Mouse (Mus musculus) heart, adult 18-20 months (tissue): ENCODE measurements around the gene Them7. TPM values are rescaled to one million over a fixed set of nuclear protein-coding genes. Genes with fewer than 3 reads are reported as not detected.

Experiments used
- DNase-seq, 2 experiments: peaks; one replicate each; pipeline ENCODE4 v3.0.0; 2021 to 2022; ENCODE audit warnings: mixed read lengths in 1 of 2
- total RNA-seq, 2 experiments: library from RNA; stranded (reverse); gene quantifications; 2 replicates each; pipeline ENCODE4 v1.2.3; 2021

Gene Them7
- total RNA-seq, 2 experiments from 2014 or later, result 2.0 to 3.3 TPM

DNA sequence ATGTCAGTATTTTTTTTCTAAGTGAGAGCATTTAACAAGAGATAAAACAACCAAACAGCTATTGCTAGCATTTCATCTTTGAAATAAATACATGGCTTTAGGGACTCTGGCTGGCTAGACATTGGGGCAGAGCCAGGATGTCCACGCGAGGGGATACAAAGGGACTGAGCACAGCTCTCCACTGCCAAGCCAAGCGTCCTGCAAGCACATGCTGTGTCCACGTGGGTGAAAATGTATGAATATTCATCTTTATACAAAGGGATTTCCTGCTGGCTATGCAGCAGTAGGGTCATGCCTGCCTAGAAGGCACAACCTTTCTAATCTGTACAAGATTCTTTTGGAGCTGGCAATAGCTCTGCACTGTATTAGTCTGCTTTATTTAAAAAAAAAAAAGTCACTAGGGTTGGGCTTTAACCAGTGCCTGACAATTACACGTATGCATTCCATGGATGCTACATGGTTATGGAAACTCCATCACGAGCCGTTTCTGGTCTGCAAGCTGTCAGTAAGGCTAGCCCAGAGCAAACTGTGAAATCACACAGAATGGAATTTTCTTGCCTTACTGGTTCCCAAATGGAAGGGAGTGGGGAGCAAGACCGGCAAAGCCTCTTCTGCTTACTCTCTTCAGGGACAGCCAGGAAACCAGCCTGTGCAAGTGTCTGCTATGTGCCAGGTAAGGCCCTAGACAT, 192.7 kb downstream of the Them7 start:
- no peak for DNase-seq

DNA sequence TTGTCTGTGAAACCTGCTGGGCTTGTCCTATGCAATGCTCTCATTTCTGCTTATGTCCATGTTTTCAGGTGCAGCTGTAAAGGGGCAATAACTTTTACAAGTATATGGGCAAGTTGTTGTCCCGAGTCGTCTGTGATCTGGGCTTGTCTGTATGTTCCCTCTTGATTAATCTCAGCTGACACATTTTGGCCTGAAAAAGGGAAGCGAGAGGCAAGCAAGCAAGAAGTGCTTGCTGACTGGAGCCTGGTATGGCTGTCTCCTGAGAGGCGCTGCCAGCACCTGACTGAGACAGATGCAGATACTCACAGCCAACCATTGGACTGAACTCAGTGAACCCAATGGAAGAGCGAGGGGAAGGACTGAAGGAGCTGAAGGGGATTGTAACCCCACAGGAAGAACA, 193.5 kb downstream of the Them7 start:
- no peak for DNase-seq

DNA sequence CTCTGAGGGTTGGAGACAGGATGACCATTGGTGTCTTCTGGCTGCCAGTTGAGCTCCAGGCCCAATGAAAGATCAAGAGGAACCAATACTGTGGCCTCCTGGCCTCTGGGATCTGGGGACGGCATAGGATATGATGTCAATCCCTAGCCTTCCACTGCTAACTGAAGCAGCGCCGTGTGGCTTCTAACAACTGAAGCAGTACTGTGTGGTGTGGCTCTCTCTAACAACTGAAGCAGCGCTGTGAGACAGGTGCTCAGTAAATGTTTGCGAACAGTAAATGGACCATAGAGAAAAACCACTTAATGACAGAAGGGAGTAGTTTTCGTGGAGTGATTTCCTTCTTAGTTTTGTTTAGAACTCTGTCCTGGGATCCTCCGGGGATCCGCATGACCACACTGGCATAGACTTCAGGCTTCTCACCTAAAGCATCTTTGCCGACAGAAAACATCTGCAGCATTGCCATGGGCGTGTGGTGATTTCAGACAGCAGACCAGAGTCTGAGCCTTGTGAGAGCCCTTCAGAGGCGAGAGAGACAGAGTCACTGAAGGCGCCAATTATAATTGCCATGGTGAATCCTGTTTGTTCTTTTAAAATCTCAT, 194.6 kb downstream of the Them7 start:
- DNase-seq, result no peak

DNA sequence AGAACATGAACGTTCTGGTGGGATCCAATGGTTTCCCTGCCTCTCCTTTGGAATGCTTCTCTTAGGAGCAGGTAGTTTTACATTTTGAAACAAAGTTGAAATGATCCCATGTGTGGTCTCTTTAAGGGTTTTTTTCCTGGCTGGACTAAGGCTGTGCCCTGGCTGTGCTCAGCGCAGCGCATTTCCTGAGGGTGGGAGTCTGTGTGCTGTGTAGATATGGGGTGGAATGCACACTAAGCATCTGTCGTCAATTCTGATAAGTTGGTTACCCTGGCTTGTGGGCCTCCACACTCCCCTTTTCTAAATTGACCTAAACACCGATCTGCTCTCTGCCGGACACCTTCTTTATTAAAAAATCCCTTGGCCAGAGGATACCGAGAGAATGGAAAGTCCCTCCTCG, 203.3 kb downstream of the Them7 start:
- DNase-seq, result no peak

DNA sequence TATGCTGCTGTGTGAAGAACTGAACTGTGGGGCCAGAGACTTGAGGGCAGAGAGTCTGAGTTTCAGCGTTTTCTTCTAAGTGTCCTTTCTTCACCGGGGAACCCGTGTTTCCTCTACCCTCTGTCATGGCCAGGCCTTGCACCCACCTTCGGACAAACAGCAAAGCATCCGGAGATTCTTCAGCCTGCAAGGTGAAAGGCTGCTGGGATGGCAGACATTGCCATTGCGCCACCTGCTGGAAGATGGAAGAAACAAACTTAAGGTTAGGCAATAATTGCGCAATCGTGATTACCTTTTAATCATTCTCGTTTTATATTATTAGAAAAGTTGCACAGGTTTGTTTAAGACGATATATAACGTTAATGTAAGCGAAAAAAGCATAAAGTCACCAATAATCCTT, 203.9 kb downstream of the Them7 start:
- DNase-seq, result peak; percentile 65 to 86

DNA sequence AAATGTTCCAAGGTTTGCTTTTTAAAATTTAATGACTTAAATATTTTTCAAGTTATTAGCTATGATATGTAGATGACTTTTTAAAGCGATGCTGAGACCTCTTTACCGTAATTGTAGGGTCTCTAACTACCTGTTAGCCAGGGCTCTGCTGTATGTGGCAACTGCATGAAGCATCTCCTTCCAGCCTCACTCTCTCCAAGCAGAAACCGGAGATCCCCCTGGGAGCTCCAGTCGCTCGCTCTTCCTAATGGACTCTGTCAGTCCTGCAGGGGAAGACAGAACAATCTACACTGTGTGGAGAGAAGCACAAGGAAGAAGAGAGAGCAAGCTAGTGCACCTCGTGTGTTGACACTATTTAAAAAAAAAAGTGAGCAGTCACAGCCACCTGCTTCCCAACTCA, 204.3 kb downstream of the Them7 start:
- DNase-seq, result no peak

Other genes with a start within 250 kb of the Them7 start
- gene Eif3m, start 207.2 kb upstream of the Them7 start, total RNA-seq, result 100 to 1,000 TPM; 139 to 145 TPM
- gene Gm11060, start 132.3 kb upstream of the Them7 start, total RNA-seq, result not detected
- gene Wt1, start 97.8 kb upstream of the Them7 start, total RNA-seq, result 1 to 10 TPM; 4.1 to 6.8 TPM
- gene Rcn1, start 175.0 kb downstream of the Them7 start, total RNA-seq, result 10 to 100 TPM; 22.7 to 25.0 TPM